In genomic region chr9:47825668-47826067, GRCm38 (mm10) we compare ENCODE assay signal across 25 mouse cellular contexts.
A peak's percentile ranks its signal among the peaks of the same experiment; 100 is the strongest.
DNase-seq lines count a peak whose midpoint lies in the region; ATAC-seq and TF ChIP-seq lines count a peak whose summit lies in the region.
"Had no signal": no experiment of that assay in that cellular context is flagged by ENCODE, and none has a peak within 500 bp of the region (broad histone marks: within the 10 kb centered on the region; RNA-seq: fewer than 3 reads in every experiment).

No protein-coding gene starts in this region.

- H3K27me3 ChIP-seq in forebrain, embryonic 15.5 days: no peaks in the 10 kb centered on the region
- H3K27me3 ChIP-seq in forebrain, embryonic 13.5 days: no peaks in the 10 kb centered on the region
- H3K27me3 ChIP-seq in limb, embryonic 14.5 days (ENCODE audit: control insufficient read depth, insufficient read depth, low read length): no peaks in the 10 kb centered on the region
- H3K27me3 ChIP-seq in midbrain, embryonic 16.5 days (ENCODE audit: control insufficient read depth, insufficient read depth, low read depth, low read length): no peaks in the 10 kb centered on the region
- H3K27me3 ChIP-seq: embryonic facial prominence, embryonic 13.5 days; liver, embryonic 15.5 days; neural tube, embryonic 12.5 days had no signal

- no peak for ATAC-seq in forebrain, embryonic 15.5 days (replicated peaks)
- ATAC-seq in forebrain, embryonic 13.5 days: no peak
- ATAC-seq in limb, embryonic 14.5 days (ENCODE audit: low FRiP score, low read depth): no peak
- no peak for ATAC-seq in midbrain, embryonic 16.5 days
- ATAC-seq: intestine, postnatal 0 days had no signal

- H3K4me1 ChIP-seq in forebrain, embryonic 15.5 days: peaks cover 33% of the 10 kb centered on the region
- peaks cover 42% of the 10 kb centered on the region for H3K4me1 ChIP-seq in forebrain, embryonic 13.5 days
- H3K4me1 ChIP-seq in limb, embryonic 14.5 days (ENCODE audit: control insufficient read depth, insufficient read depth, low read length): peaks cover 42% of the 10 kb centered on the region
- peaks cover 18% of the 10 kb centered on the region for H3K4me1 ChIP-seq in midbrain, embryonic 16.5 days (ENCODE audit: control insufficient read depth, insufficient read depth, low read length)
- H3K4me1 ChIP-seq: liver, embryonic 15.5 days had no signal

- H3K4me2 ChIP-seq in forebrain, embryonic 15.5 days (replicated peaks): no peak overlapping the region
- no peak overlapping the region for H3K4me2 ChIP-seq in forebrain, embryonic 13.5 days
- H3K4me2 ChIP-seq in limb, embryonic 14.5 days (replicated peaks; ENCODE audit: low read depth, low read length, severe bottlenecking): no peak overlapping the region
- H3K4me2 ChIP-seq in midbrain, embryonic 16.5 days (ENCODE audit: low read length): no peak overlapping the region
- H3K4me2 ChIP-seq: embryonic facial prominence, embryonic 13.5 days; heart, embryonic 11.5 days; hindbrain, embryonic 13.5 days; liver, embryonic 15.5 days; lung, embryonic 14.5 days; neural tube, embryonic 12.5 days had no signal

- H3K4me3 ChIP-seq in forebrain, embryonic 15.5 days: no peak overlapping the region
- H3K4me3 ChIP-seq in forebrain, embryonic 13.5 days: no peak overlapping the region
- no peak overlapping the region for H3K4me3 ChIP-seq in limb, embryonic 14.5 days (replicated peaks; ENCODE audit: low read length)
- H3K4me3 ChIP-seq in midbrain, embryonic 16.5 days (ENCODE audit: low read depth, low read length): no peak overlapping the region
- H3K4me3 ChIP-seq: embryonic facial prominence, embryonic 13.5 days; hindbrain, embryonic 13.5 days; liver, embryonic 15.5 days; myocyte; neural tube, embryonic 12.5 days had no signal

- peak; percentile 74 for DNase-seq in brain, embryonic 14.5 days (ENCODE audit: low read depth)
- DNase-seq in limb, embryonic 14.5 days (ENCODE audit: low spot score): no peak
- DNase-seq in embryo, embryonic 9.5 days (ENCODE audit: extremely low spot score): no peak
- DNase-seq: B cell, adult 2 months; cerebellum, adult 8-10 months; cerebellum, postnatal 25 days; gastrocnemius, postnatal 10 days; heart, postnatal 36 days; kidney, adult 9 months; kidney, postnatal 10 days; layer of hippocampus, postnatal 36 days; left cerebral cortex, postnatal 4 days; lung, embryonic 14.5 days; lung, postnatal 14 days; right cerebral cortex, postnatal 14 days had no signal

- no peaks in the 10 kb centered on the region; the same call in 1 of the 2 replicates for H3K36me3 ChIP-seq in forebrain, embryonic 15.5 days
- peaks cover 13% of the 10 kb centered on the region for H3K36me3 ChIP-seq in forebrain, embryonic 13.5 days (ENCODE audit: poor library complexity, severe bottlenecking)
- no peaks in the 10 kb centered on the region for H3K36me3 ChIP-seq in limb, embryonic 14.5 days (ENCODE audit: control insufficient read depth, insufficient read depth, low read length)
- no peaks in the 10 kb centered on the region for H3K36me3 ChIP-seq in midbrain, embryonic 16.5 days (ENCODE audit: control insufficient read depth, insufficient read depth, low read length)
- H3K36me3 ChIP-seq: embryonic facial prominence, embryonic 13.5 days; liver, embryonic 15.5 days; neural tube, embryonic 12.5 days had no signal

- no peak overlapping the region for H3K9ac ChIP-seq in forebrain, embryonic 15.5 days (replicated peaks)
- no peak overlapping the region for H3K9ac ChIP-seq in forebrain, embryonic 13.5 days
- H3K9ac ChIP-seq in limb, embryonic 14.5 days (ENCODE audit: low read depth, low read length, severe bottlenecking): no peak overlapping the region
- H3K9ac ChIP-seq in midbrain, embryonic 16.5 days (ENCODE audit: low read depth, low read length): no peak overlapping the region
- H3K9ac ChIP-seq: embryonic facial prominence, embryonic 13.5 days; hindbrain, embryonic 13.5 days; liver, embryonic 15.5 days; lung, embryonic 14.5 days; neural tube, embryonic 12.5 days had no signal

- WGBS in forebrain, embryonic 15.5 days: 42% methylated on average over 4 of the region's 4 CpGs
- WGBS in forebrain, embryonic 13.5 days: 49% methylated on average over 4 of the region's 4 CpGs
- 40% methylated on average over 4 of the region's 4 CpGs for WGBS in limb, embryonic 14.5 days
- WGBS in midbrain, embryonic 16.5 days: 30% methylated on average over 4 of the region's 4 CpGs

- TF ChIP-seq POLR2A in brain, embryonic 14.5 days (IDR thresholded peaks at IDR 0.05; ENCODE audit: borderline replicate concordance, extremely low read depth, insufficient read depth, insufficient read length, poor library complexity, severe bottlenecking): no peak
- no peak for TF ChIP-seq POLR2A in limb, embryonic 14.5 days (IDR thresholded peaks at IDR 0.05; ENCODE audit: borderline replicate concordance, extremely low read depth, insufficient read depth, insufficient read length)

- no peaks in the 10 kb centered on the region for H3K9me3 ChIP-seq in forebrain, embryonic 15.5 days
- H3K9me3 ChIP-seq in forebrain, embryonic 13.5 days (replicated peaks): no peaks in the 10 kb centered on the region
- no peaks in the 10 kb centered on the region for H3K9me3 ChIP-seq in limb, embryonic 14.5 days (ENCODE audit: control insufficient read depth, low read length)
- no peaks in the 10 kb centered on the region for H3K9me3 ChIP-seq in midbrain, embryonic 16.5 days (replicated peaks; ENCODE audit: control insufficient read depth, low read length, poor library complexity, severe bottlenecking)
- H3K9me3 ChIP-seq: embryonic facial prominence, embryonic 13.5 days; hindbrain, embryonic 13.5 days; liver, embryonic 15.5 days; neural tube, embryonic 12.5 days had no signal

- TF ChIP-seq CTCF in brain, embryonic 14.5 days (IDR thresholded peaks at IDR 0.05; ENCODE audit: borderline replicate concordance, extremely low read depth, insufficient read depth, insufficient read length): no peak

- peak overlapping the region; percentile 37; the same call in 1 of the 2 replicates for H3K27ac ChIP-seq in forebrain, embryonic 15.5 days (replicated peaks)
- H3K27ac ChIP-seq in forebrain, embryonic 13.5 days: no peak overlapping the region; the same call in 1 of the 2 replicates
- 0 out of 2 replicates have a peak overlapping the region, but pooled peaks have one; percentile 21 for H3K27ac ChIP-seq in limb, embryonic 14.5 days (replicated peaks; ENCODE audit: low read depth, low read length)
- H3K27ac ChIP-seq in midbrain, embryonic 16.5 days (ENCODE audit: low read length): 0 out of 2 replicates have a peak overlapping the region, but pooled peaks have one; percentile 13
- H3K27ac ChIP-seq: embryonic facial prominence, embryonic 13.5 days; hindbrain, embryonic 13.5 days; liver, embryonic 15.5 days; neural tube, embryonic 12.5 days had no signal
